Mouse (Mus musculus): ENCODE measurements around the gene Fanca. TPM values are rescaled to one million over a fixed set of nuclear protein-coding genes. Genes with fewer than 3 reads are reported as not detected.

The Fanca gene
- polyA plus RNA-seq, 1 experiment from 2014 or later: 18.7 TPM

- TF ChIP-seq CTCF (IDR thresholded peaks at IDR 0.05; ENCODE audit: low read depth): no peak
- 89% methylated on average over 2 of the region's 2 CpGs for WGBS
- no peak overlapping the region for H3K27ac ChIP-seq
- no peak overlapping the region for H3K4me2 ChIP-seq (ENCODE audit: low read length)
- H3K27me3 ChIP-seq (ENCODE audit: insufficient read depth, low read length): no peaks in the 10 kb centered on the region
- ATAC-seq (replicated peaks; ENCODE audit: low FRiP score, low read depth) (no peak), DNase-seq (ENCODE audit: low spot score) (no peak)
- no peaks in the 10 kb centered on the region for H3K36me3 ChIP-seq (ENCODE audit: insufficient read depth, low read length)
- H3K4me3 ChIP-seq (replicated peaks; ENCODE audit: low read depth, low read length): no peak overlapping the region
- H3K9ac ChIP-seq (ENCODE audit: low read depth, low read length): no peak overlapping the region
- 0 out of 2 replicates have a peak, but pooled peaks cover 2% of the 10 kb centered on the region for H3K4me1 ChIP-seq (replicated peaks; ENCODE audit: insufficient read depth, low read length)
- no peaks in the 10 kb centered on the region for H3K9me3 ChIP-seq (replicated peaks; ENCODE audit: low read length)
Observed at GRCm38 (mm10) chr8:123328552-123328951, 10.2 kb upstream of the Fanca start.

- no peak overlapping the region for H3K4me2 ChIP-seq (ENCODE audit: low read length)
- H3K4me1 ChIP-seq (replicated peaks; ENCODE audit: insufficient read depth, low read length): 0 out of 2 replicates have a peak, but pooled peaks cover 3% of the 10 kb centered on the region
- H3K9me3 ChIP-seq (replicated peaks; ENCODE audit: low read length): no peaks in the 10 kb centered on the region
- peak; percentile 85 for TF ChIP-seq CTCF (IDR thresholded peaks at IDR 0.05; ENCODE audit: low read depth)
- WGBS: 34% methylated on average over 7 of the region's 7 CpGs
- no peaks in the 10 kb centered on the region for H3K36me3 ChIP-seq (ENCODE audit: insufficient read depth, low read length)
- H3K4me3 ChIP-seq (replicated peaks; ENCODE audit: low read depth, low read length): no peak overlapping the region
- no peak overlapping the region for H3K9ac ChIP-seq (ENCODE audit: low read depth, low read length)
- H3K27me3 ChIP-seq (ENCODE audit: insufficient read depth, low read length): no peaks in the 10 kb centered on the region
- DNase-seq (ENCODE audit: low spot score) (peak; percentile 68), ATAC-seq (replicated peaks; ENCODE audit: low FRiP score, low read depth) (no peak)
- no peak overlapping the region for H3K27ac ChIP-seq
Observed at GRCm38 (mm10) chr8:123319522-123320164, 1.3 kb upstream of the Fanca start.

- Histone ChIP-seq H3K9me3 (replicated peaks; ENCODE audit: low read length) (no peaks in the 10 kb centered on the region), H3K27me3 (ENCODE audit: insufficient read depth, low read length) (no peaks in the 10 kb centered on the region), H3K4me1 (replicated peaks; ENCODE audit: insufficient read depth, low read length) (0 out of 2 replicates have a peak, but pooled peaks cover 3% of the 10 kb centered on the region), H3K4me2 (ENCODE audit: low read length) (peak overlapping the region; percentile 94), H3K27ac (peak overlapping the region; percentile 85), H3K36me3 (ENCODE audit: insufficient read depth, low read length) (no peaks in the 10 kb centered on the region), H3K9ac (ENCODE audit: low read depth, low read length) (peak overlapping the region; percentile 69), H3K4me3 (replicated peaks; ENCODE audit: low read depth, low read length) (peak overlapping the region; percentile 53)
- no peak for TF ChIP-seq CTCF (IDR thresholded peaks at IDR 0.05; ENCODE audit: low read depth)
- 5% methylated on average over 21 of the region's 21 CpGs for WGBS
- ATAC-seq (replicated peaks; ENCODE audit: low FRiP score, low read depth) (peak; percentile 67), DNase-seq (ENCODE audit: low spot score) (no peak)
Observed at GRCm38 (mm10) chr8:123317781-123318466, 452 bp downstream of the Fanca start.

- 70% methylated on average over 4 of the region's 4 CpGs for WGBS
- no peak overlapping the region for H3K27ac ChIP-seq
- no peak overlapping the region for H3K9ac ChIP-seq (ENCODE audit: low read depth, low read length)
- no peak for ATAC-seq (replicated peaks; ENCODE audit: low FRiP score, low read depth)
- no peak for DNase-seq (ENCODE audit: low spot score)
- no peaks in the 10 kb centered on the region for H3K4me1 ChIP-seq (replicated peaks; ENCODE audit: insufficient read depth, low read length)
- H3K4me2 ChIP-seq (ENCODE audit: low read length): no peak overlapping the region
- H3K9me3 ChIP-seq (replicated peaks; ENCODE audit: low read length): no peaks in the 10 kb centered on the region
- TF ChIP-seq CTCF (IDR thresholded peaks at IDR 0.05; ENCODE audit: low read depth): peak; percentile 31
- no peak overlapping the region for H3K4me3 ChIP-seq (replicated peaks; ENCODE audit: low read depth, low read length)
- H3K27me3 ChIP-seq (ENCODE audit: insufficient read depth, low read length): no peaks in the 10 kb centered on the region
- H3K36me3 ChIP-seq (ENCODE audit: insufficient read depth, low read length): no peaks in the 10 kb centered on the region
Observed at GRCm38 (mm10) chr8:123308738-123309137, 9.6 kb downstream of the Fanca start.

- DNase-seq (ENCODE audit: low spot score) (no peak), ATAC-seq (replicated peaks; ENCODE audit: low FRiP score, low read depth) (no peak)
- 92% methylated on average over 11 of the region's 11 CpGs for WGBS
- no peak for TF ChIP-seq CTCF (IDR thresholded peaks at IDR 0.05; ENCODE audit: low read depth)
- Histone ChIP-seq H3K9me3 (replicated peaks; ENCODE audit: low read length) (no peaks in the 10 kb centered on the region), H3K36me3 (ENCODE audit: insufficient read depth, low read length) (0 out of 2 replicates have a peak, but pooled peaks cover 3% of the 10 kb centered on the region), H3K9ac (ENCODE audit: low read depth, low read length) (no peak overlapping the region), H3K4me1 (replicated peaks; ENCODE audit: insufficient read depth, low read length) (no peaks in the 10 kb centered on the region), H3K4me3 (replicated peaks; ENCODE audit: low read depth, low read length) (no peak overlapping the region), H3K27ac (no peak overlapping the region), H3K27me3 (ENCODE audit: insufficient read depth, low read length) (no peaks in the 10 kb centered on the region), H3K4me2 (ENCODE audit: low read length) (no peak overlapping the region)
Observed at GRCm38 (mm10) chr8:123298301-123298700, 20.1 kb downstream of the Fanca start.

- no peak overlapping the region for H3K27ac ChIP-seq
- no peak for TF ChIP-seq CTCF (IDR thresholded peaks at IDR 0.05; ENCODE audit: low read depth)
- H3K4me1 ChIP-seq (replicated peaks; ENCODE audit: insufficient read depth, low read length): no peaks in the 10 kb centered on the region
- WGBS: 76% methylated on average over 2 of the region's 2 CpGs
- DNase-seq (ENCODE audit: low spot score) (no peak), ATAC-seq (replicated peaks; ENCODE audit: low FRiP score, low read depth) (no peak)
- H3K4me3 ChIP-seq (replicated peaks; ENCODE audit: low read depth, low read length): no peak overlapping the region
- H3K9ac ChIP-seq (ENCODE audit: low read depth, low read length): no peak overlapping the region
- 0 out of 2 replicates have a peak, but pooled peaks cover 6% of the 10 kb centered on the region for H3K36me3 ChIP-seq (ENCODE audit: insufficient read depth, low read length)
- H3K27me3 ChIP-seq (ENCODE audit: insufficient read depth, low read length): no peaks in the 10 kb centered on the region
- H3K4me2 ChIP-seq (ENCODE audit: low read length): no peak overlapping the region
- H3K9me3 ChIP-seq (replicated peaks; ENCODE audit: low read length): no peaks in the 10 kb centered on the region
Observed at GRCm38 (mm10) chr8:123292785-123293184, 25.6 kb downstream of the Fanca start.
